Mouse (Mus musculus) CH12.LX (cell line): ENCODE measurements at regions not wholly inside any gene's neighbourhood (a gene's known extent, or its start where the extent isn't known, plus 50 kb on each side); places are given as distances from the start of the nearest gene placed in this dataset.

Experiments
- DNase-seq: peaks from one replicate; pipeline ENCODE4 v3.0.0-alpha.2; 2013; ENCODE audit errors: extremely low read depth
- H3K27ac ChIP-seq: 2 replicates; pipeline ENCODE4 v1.5.1; 2012; ENCODE audit warnings: low read depth, mild to moderate bottlenecking, control low read depth, moderate library complexity; ENCODE audit not compliant: insufficient read depth
- H3K27me3 ChIP-seq: replicated peaks from 2 replicates; pipeline ENCODE3; 2012; ENCODE audit warnings: inconsistent platforms
- H3K36me3 ChIP-seq, 2 experiments: replicated peaks in 1 of 2; 2 replicates each; pipeline versions ENCODE3 to v1.6.1; 2012; ENCODE audit warnings: inconsistent platforms in 1 of 2, low read length in 1 of 2, mild to moderate bottlenecking in 1 of 2, mixed read lengths in 1 of 2, moderate library complexity in 1 of 2; ENCODE audit not compliant: control insufficient read depth in 1 of 2, insufficient read depth in 1 of 2
- H3K4me1 ChIP-seq, 2 experiments: 2 replicates each; pipeline ENCODE4 v1.6.1; 2012; ENCODE audit warnings: inconsistent platforms in 1 of 2, moderate library complexity in 1 of 2; ENCODE audit not compliant: insufficient read depth in 2 of 2, control insufficient read depth in 1 of 2
- H3K4me2 ChIP-seq: 2 replicates; pipeline ENCODE4 v1.6.1; 2012; ENCODE audit warnings: low read depth, mild to moderate bottlenecking, control low read depth; ENCODE audit not compliant: poor library complexity, insufficient read depth, severe bottlenecking
- H3K4me3 ChIP-seq, 3 experiments: fragments of 150-350 bp in 1 of 3; sonication (generic) in 1 of 3; replicated peaks in 1 of 3; 2 replicates each; pipeline versions ENCODE3 to v1.5.1; 2011 to 2012; ENCODE audit warnings: low read depth in 2 of 3, low read length in 2 of 3, mild to moderate bottlenecking in 2 of 3, moderate library complexity in 2 of 3, control low read depth in 1 of 3, improper control_type of control experiment in 1 of 3, inconsistent platforms in 1 of 3, mixed read lengths in 1 of 3; ENCODE audit not compliant: poor library complexity in 1 of 3
- H3K79me2 ChIP-seq: replicated peaks from 2 replicates; pipeline ENCODE4 v1.6.1; 2012; ENCODE audit warnings: mild to moderate bottlenecking, moderate library complexity; ENCODE audit not compliant: control insufficient read depth, poor library complexity, insufficient read depth, severe bottlenecking; ENCODE audit errors: extremely low read depth
- H3K9ac ChIP-seq: 2 replicates; pipeline ENCODE4 v1.6.1; 2012; ENCODE audit warnings: low read depth, mild to moderate bottlenecking, control low read depth, moderate library complexity; ENCODE audit not compliant: insufficient read depth
- H3K9me3 ChIP-seq: replicated peaks from 2 replicates; pipeline ENCODE3; 2012; ENCODE audit warnings: low read length, inconsistent platforms, mixed read lengths
- ETS1 ChIP-seq: conservative IDR thresholded peaks from 2 replicates; pipeline ENCODE4 v1.6.1; 2012; ENCODE audit warnings: low read depth, mild to moderate bottlenecking, inconsistent platforms, low read length, improper control_type of control experiment, moderate library complexity
- HCFC1 ChIP-seq: IDR thresholded peaks from 2 replicates; pipeline ENCODE4 v1.6.1; 2012; ENCODE audit warnings: low read depth, mild to moderate bottlenecking, inconsistent platforms, low read length, improper control_type of control experiment
- JUN ChIP-seq: IDR thresholded peaks from 2 replicates; pipeline ENCODE4 v1.6.1; 2011; ENCODE audit warnings: low read depth, mild to moderate bottlenecking, low read length, improper control_type of control experiment, moderate library complexity; ENCODE audit not compliant: insufficient read depth
- JUND ChIP-seq: conservative IDR thresholded peaks from 2 replicates; pipeline ENCODE4 v1.6.1; 2011; ENCODE audit warnings: low read depth, low read length, improper control_type of control experiment
- MAFK ChIP-seq: IDR thresholded peaks from 2 replicates; pipeline ENCODE4 v1.6.1; 2011; ENCODE audit warnings: low read length, improper control_type of control experiment; ENCODE audit not compliant: insufficient replicate concordance
- MXI1 ChIP-seq: IDR thresholded peaks from 2 replicates; pipeline ENCODE4 v1.6.1; 2011; ENCODE audit warnings: mild to moderate bottlenecking, low read depth, low read length, improper control_type of control experiment
- NELFE ChIP-seq: IDR thresholded peaks from 2 replicates; pipeline ENCODE4 v1.6.1; 2011; ENCODE audit warnings: low read depth, low read length, improper control_type of control experiment
- NRF1 ChIP-seq: IDR thresholded peaks from 2 replicates; pipeline ENCODE4 v1.6.1; 2014; ENCODE audit warnings: low read depth, mild to moderate bottlenecking, inconsistent platforms, low read length, improper control_type of control experiment, moderate library complexity
- POLR2A ChIP-seq: IDR thresholded peaks from 2 replicates; pipeline ENCODE4 v1.6.1; 2011; ENCODE audit warnings: low read depth, mild to moderate bottlenecking, improper control_type of control experiment, low read length
- RAD21 ChIP-seq: IDR thresholded peaks from 2 replicates; pipeline ENCODE4 v1.6.1; 2011; ENCODE audit warnings: low read depth, mild to moderate bottlenecking, low read length, improper control_type of control experiment, moderate library complexity
- SMC3 ChIP-seq: IDR thresholded peaks from 2 replicates; pipeline ENCODE4 v1.6.1; 2011; ENCODE audit warnings: low read depth, low read length, improper control_type of control experiment
- TCF12 ChIP-seq: IDR thresholded peaks from 2 replicates; pipeline ENCODE4 v1.6.1; 2014; ENCODE audit warnings: low read depth, mild to moderate bottlenecking, inconsistent platforms, low read length, improper control_type of control experiment
- USF2 ChIP-seq: conservative IDR thresholded peaks from 2 replicates; pipeline ENCODE4 v1.6.1; 2011; ENCODE audit warnings: low read depth, low read length, improper control_type of control experiment
- ZC3H11A ChIP-seq: IDR thresholded peaks from 2 replicates; pipeline ENCODE4 v1.6.1; 2012; ENCODE audit warnings: low read depth, mild to moderate bottlenecking, inconsistent platforms, low read length, improper control_type of control experiment
- dilution Hi-C: fragments of 300-500 bp; cut with MboI; formaldehyde crosslinking; loops from 2 replicates; pipeline ENCODE4 v1.14.3; 2020; ENCODE audit warnings: low sequenced_read_pairs; ENCODE audit not compliant: extremely low pct_unique_long_range_greater_than_20kb, extremely low pct_ligation_motif_present
- in situ Hi-C: fragments of 300-500 bp; cut with MboI; formaldehyde crosslinking; loops from 3 replicates; pipeline ENCODE4 v1.14.3; 2019; ENCODE audit warnings: low sequenced_read_pairs, low pct_ligation_motif_present, low pct_unique_long_range_greater_than_20kb, mixed read lengths

DNA sequence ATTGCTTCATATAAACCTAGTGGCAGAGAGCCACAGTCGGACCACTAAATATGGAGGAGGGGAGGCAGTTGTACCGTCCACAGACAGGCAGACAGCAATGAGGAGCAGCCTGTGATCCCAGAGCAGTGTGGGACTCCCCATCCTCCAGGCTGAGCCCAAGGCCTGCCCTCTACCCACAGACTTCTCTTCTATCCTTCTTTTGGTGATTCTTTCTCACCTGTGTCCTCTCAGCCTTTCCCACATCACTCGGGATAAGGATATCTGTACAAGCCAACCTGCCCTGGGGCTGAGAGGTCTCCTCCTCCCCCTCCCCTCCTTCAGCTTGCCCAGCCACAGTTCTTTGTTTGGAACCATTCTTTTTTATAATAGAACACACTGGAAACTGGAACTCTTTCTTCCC, 158.8 kb upstream of the 1700066M21Rik start:
- in situ Hi-C loops, result loop anchor here (25.0 kb wide), 1 partner anchor 1331 kb away; no protein-coding TSS in a partner anchor

GRCm38 (mm10) chr1:57224425-57225104, 152.9 kb upstream of the 1700066M21Rik start:
- no peak for TF ChIP-seq MXI1
- no peaks in the 10 kb centered on the region for H3K27me3 ChIP-seq

More for the DNA sequence above, 158.8 kb upstream of the 1700066M21Rik start:
- no peak overlapping the region for H3K4me2 ChIP-seq
- no peak for TF ChIP-seq USF2
- no peak for TF ChIP-seq JUND
- TF ChIP-seq TCF12, result no peak
- no peak for TF ChIP-seq ZC3H11A
- TF ChIP-seq, all 38 proteins: peak for 0
- Histone ChIP-seq H3K9ac (no peak overlapping the region), H3K27me3 (no peaks in the 10 kb centered on the region), H3K4me1 (no peaks in the 10 kb centered on the region), H3K4me3 (no peak overlapping the region), H3K36me3 (no peaks in the 10 kb centered on the region), H3K27ac (no peak overlapping the region), H3K79me2 (no peaks in the 10 kb centered on the region), H3K9me3 (no peaks in the 10 kb centered on the region)
- dilution Hi-C loops, result no loop called here
- no peak for DNase-seq

DNA sequence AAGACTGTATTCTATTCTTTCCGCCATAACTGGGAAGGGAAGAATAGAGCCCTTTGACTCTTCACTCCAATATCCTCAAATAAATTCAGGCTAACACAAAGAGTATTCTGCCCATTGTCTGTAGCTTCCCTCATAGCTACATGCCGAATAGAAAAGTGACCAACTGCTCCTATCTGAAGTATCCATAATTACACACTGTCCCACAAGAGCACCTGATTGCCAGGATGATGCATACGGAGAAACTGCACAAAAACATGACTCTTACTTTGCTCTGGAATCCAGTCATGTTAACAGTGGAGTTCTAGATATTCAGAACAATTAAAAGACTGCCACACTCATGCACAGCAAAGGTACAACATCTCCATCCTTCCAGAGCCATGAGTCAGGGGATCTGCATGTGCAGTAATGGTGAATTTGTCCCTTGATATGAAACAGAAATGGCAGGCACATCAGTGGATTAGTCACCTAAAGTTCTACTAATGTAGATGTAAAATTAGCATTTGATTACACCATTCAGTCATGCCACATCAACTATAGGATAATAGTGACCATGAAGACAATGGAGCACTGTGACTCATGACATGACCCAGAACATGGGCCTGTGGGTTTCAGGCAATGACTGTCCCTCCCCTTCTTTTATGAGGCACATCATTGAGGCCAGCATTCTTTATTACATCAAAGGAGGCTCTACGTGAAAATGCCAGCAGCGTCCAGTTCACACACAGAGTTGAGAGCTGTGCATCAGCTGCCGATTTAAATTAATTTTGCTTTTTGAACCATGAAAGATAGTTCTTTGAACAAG, 133.6 kb upstream of the 1700066M21Rik start:
- in situ Hi-C loops, result no loop called here
- H3K4me2 ChIP-seq, result no peak overlapping the region
- no peak overlapping the region for H3K4me3 ChIP-seq
- no peaks in the 10 kb centered on the region for H3K27me3 ChIP-seq
- no peak overlapping the region for H3K27ac ChIP-seq
- dilution Hi-C loops, result no loop called here
- TF ChIP-seq NELFE (no peak), JUND (no peak), ETS1 (no peak), HCFC1 (no peak), NRF1 (no peak), MXI1 (no peak), POLR2A (no peak), RAD21 (no peak), JUN (no peak), MAFK (no peak), SMC3 (no peak)
- H3K9me3 ChIP-seq, result no peaks in the 10 kb centered on the region
- H3K4me1 ChIP-seq, result no peaks in the 10 kb centered on the region
- no peak overlapping the region for H3K9ac ChIP-seq
- no peak for DNase-seq
- H3K79me2 ChIP-seq, result no peaks in the 10 kb centered on the region
- H3K36me3 ChIP-seq, result no peaks in the 10 kb centered on the region

More at GRCm38 (mm10) chr1:57224425-57225104, 152.9 kb upstream of the 1700066M21Rik start:
- Histone ChIP-seq H3K27ac (no peak overlapping the region), H3K4me2 (no peak overlapping the region), H3K4me3 (no peak overlapping the region), H3K9ac (no peak overlapping the region), H3K4me1 (no peaks in the 10 kb centered on the region), H3K36me3 (no peaks in the 10 kb centered on the region), H3K9me3 (no peaks in the 10 kb centered on the region), H3K79me2 (no peaks in the 10 kb centered on the region)
- dilution Hi-C loops (no loop called here), in situ Hi-C loops (loop anchor here (25.0 kb wide), 1 partner anchor 1337 kb away; no protein-coding TSS in a partner anchor)
- DNase-seq, result no peak
